Mouse (Mus musculus) lung, adult 18-20 months (tissue): ENCODE data around the gene Rpl11.
A peak's percentile ranks its signal among the peaks of the same experiment; 100 is the strongest.
"Not testable (repeated sequence)": the region's sequence is repeated elsewhere in the genome, so short reads cannot be mapped to it uniquely, and the experiment has no call there.

Source experiments
- DNase-seq, 2 experiments: peaks; one replicate each; pipeline ENCODE4 v3.0.0; 2022; ENCODE audit warnings: mixed read lengths in 2 of 2

Rpl11 gene

DNA sequence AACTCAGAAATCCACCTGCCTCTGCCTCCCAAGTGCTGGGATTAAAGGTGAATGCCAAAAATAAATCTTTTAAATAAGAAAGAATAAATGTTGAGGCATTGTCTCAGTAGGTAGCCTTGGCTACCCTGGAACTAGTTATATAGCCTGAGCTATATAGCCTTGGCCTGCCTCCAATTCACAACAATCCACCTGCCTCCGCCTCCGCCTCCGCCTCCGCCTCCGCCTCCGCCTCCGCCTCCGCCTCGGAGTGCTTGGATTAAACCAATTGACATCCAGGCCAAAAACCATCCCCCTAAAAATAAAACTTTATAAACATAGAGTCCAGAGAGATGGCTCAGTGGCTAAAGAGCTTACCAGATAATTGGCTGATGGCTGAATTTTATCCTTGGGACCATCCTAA lies 30.3 kb downstream of the Rpl11 start:
- DNase-seq, result peak in 1 of 2 experiments; percentile 9

DNA sequence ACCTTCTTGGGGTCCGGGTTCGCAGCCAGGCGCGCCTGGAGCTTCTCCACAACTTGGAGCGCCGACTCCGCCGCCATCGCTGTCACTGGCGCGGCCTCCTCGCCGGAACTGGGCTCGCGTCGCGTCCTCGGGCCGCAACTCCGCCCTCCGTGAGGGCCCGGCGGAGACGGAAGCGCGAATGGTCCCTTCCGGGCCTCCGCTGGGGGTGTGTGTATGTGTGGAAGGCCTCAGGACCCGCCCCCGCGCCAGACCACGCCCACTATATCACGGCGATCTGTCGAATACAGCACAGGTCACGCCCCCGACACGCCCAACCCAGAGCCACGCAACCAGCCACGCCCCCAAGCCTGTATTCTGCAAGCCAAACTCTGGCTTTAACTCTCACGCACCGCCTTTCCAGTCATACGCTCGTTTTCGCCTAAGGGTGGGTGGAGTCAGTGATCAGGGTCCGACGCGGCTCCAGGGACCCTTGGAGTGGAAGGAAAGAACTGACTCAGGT lies 31.6 kb downstream of the Rpl11 start, which contains the start of gene Eloa:
TSS of gene Eloa (minus strand) at position 215 of the 499 bp plus-strand sequence.
- DNase-seq, result peak; percentile 100

DNA sequence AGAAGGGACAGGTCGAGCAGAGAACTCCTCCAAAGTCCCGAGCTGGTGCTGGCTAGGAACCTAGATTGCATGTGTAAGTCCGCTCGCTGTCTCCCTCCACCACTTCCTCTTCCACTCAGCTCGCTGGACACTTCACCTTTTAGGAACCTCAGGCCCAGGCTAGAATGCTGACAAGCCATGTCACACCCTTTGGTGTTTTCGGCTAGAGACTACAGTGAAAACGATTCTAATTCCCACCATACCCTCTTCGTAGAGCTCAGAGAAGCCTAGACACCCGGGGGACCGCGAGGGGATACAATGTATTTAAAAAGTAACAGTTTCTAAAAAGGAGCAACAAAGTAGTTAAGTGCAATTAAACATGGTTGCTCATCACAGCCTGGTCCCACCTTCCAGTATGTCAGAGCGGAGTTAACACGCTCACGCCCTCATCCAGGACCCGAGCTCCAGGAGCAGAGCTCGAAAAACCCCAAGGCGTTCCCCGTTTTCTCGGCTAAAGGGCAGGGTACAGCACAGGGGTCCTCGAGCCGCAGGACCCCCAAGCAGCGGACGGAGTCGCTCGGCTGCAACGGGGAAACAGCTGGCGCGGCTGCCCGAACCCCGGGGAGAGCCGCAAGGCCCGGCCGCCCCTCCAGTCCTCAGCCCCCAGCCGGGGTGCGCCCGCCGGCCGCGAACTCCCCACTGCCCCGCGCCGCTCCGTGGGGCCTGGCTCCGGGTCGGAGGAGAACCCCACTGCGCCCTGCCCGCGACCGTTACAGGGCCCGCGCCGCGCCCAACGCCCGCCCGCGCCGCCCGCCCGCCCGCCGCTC lies 32.3 kb downstream of the Rpl11 start:
- peak; percentile 37 to 50 for DNase-seq

DNA sequence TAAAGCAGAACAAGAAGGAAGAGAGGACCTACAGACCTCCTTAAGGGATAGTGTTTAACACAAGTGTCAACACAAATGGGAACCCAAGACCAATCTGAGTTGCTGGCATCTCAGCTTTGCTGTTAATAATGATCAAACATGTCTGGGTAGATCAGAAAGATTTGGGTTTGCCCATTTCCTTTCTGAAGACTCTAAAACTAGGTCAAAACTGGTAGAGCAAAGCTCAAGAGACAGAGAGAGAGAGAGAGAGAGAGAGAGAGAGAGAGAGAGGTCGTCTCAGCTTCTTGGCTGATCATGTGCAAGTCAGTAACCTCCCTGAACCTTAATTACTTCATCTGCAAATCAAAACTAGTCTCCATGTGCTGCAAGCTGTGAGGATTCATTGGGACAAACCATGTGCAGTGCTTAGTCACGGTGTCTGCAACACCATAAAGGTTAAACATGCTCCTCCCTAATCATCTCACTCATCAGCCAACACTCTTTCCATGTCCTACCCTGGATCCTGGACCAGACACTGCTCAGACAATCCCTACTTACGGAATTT lies 37.1 kb downstream of the Rpl11 start:
- DNase-seq, result no peak

DNA sequence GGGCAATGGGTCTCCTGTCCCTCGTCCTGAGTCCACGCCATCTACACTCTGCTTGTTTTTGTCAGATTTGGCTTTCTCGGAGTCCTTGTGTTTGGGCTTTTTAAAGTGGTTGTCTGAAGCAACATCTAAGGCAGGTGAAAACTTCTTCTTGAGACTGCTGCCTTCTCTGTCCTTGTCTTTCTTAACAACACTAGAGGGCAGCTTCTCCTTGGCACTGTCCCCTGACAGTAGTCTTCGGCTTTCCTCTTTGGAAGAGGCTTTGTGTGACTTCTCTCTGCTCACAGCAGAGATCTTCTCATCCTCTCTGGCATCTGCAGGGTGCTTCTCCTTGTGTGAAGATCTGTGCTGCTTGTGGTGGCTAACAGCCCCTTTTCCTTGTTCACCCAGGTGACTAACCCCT lies 42.6 kb downstream of the Rpl11 start:
- DNase-seq, result no peak

DNA sequence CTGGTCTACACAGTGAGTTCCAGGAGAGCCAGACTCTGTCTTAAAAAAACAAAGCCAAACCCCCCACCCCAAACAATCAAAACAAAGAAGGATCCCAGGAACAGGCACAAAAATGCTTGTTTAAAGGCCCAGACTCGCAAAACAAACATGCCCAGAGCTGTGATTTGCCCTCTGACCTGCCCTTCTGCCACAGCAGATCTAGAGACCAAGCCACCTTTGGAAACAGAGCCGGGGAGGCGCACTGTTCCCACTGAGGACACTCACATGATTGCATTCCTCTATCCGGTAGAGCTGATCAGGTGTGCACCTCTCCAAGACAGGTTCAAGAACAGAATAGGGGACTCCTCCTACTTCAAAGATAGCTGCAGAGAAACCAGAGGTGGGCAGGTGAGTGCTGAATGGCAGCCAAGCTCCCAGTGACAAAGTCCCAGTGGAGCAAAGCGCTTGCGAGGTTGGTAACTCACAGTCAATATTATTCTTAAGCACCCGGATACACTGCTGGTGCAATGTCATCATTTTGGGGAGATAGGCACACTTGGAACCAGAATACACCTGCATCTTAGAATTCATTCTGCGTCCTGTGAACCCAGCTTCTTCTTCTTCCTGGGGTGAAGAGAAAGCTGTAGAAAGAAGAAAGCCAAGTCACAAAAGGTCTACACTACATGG lies 44.3 kb downstream of the Rpl11 start:
- DNase-seq, result no peak

DNA sequence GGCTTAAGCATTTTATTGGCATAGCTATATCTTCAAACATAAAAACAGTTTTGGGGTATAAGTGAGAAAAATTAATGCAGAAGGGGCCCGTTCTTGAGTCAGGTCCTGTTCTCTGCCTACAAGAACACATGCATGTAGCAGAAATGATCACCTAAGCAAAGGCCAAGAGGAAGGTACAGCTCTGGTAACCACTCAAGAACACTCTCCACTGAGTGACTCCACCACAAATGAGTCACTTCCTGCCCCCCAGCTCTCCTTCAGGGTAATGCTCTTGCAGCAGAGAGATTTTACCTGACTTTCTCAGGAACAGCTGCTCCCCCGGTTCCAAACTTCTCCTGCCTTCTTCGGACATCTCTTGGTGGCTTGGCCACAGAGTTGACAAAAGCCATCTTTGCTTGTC lies 46.4 kb downstream of the Rpl11 start:
- DNase-seq, result peak in 1 of 2 experiments; percentile 28

DNA sequence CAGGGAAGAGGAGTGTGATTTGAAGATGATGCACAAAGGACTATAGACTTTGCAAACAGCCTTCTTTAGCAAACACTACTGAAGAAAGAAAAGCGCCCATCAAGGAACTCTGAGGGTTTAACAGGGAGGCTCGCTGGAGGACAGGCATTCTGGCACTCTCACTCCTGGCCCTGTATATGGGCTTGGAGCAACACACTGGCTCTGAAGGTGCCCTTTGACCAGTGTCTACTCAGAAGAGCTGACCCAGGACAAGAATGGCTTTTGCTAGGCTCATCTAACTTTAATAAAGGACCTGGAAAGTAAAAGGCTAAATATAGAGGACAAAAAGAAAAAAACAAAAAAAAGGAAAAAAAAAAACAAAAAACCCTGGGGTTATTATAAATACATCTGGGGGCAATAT lies 48.3 kb downstream of the Rpl11 start:
- DNase-seq, result no peak

DNA sequence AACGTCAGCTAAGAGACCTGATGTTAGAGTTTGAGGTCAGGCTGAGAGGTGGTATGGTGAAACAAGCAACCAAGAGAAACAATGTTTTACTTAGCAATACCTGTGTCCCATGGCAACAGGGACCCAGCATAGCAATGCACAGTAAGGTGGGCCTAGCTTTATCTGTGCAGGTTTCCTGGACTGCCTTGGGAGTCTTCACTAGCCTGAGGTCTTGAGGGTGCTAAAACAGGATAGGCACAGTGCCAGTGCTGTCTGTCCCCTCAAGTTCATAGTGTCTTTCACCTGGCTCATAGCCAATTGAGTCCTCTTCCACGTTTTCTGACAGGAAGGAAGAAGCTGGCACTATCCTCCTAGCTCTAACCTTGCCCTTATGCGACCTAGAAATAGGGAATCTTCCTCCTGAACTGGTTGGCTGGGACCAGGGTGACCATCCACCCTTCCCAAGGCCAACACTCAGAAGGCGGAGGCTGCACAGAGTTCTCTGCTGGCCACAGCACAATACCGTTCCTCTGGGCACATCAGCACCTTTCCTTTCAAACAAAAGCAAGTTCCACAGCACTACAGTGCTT lies 49.0 kb downstream of the Rpl11 start:
- DNase-seq, result no peak

DNA sequence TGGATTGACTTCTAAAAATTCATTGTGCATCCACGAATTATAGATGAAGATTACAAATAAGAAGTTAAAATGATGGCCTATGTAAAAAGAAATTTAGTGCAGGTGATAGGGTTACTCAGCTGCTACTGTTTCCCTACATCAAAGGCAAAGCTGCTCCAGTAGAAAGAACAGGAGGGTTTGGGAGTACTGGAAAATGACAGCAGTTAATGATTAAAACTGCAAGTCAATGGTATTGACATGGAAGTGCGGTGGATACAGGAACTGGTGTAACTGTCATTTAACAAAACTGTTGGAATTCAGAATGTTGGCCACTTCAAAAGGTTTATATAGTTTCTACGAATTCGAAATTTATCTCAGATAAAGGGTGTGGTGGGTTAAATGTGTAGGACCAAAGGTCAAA lies 58.1 kb downstream of the Rpl11 start:
- no peak for DNase-seq

DNA sequence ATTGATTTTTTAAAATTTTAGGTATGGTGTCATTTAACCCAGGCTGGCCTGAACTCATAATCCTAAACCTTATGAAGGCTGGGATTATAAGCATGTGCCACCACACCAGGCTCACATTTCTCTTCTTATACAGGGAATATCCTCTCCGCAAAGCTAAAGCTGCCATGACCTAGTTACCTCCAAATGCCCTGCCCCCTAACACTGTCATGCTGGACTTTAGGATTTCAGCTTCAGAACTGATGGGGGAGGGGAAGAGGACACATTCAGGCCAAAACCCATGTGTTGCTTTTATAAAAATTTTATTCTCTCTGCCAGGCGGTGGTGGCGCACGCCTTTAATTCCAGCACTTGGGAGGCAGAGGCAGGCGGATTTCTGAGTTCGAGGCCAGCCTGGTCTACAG lies 59.3 kb downstream of the Rpl11 start:
- no peak for DNase-seq

DNA sequence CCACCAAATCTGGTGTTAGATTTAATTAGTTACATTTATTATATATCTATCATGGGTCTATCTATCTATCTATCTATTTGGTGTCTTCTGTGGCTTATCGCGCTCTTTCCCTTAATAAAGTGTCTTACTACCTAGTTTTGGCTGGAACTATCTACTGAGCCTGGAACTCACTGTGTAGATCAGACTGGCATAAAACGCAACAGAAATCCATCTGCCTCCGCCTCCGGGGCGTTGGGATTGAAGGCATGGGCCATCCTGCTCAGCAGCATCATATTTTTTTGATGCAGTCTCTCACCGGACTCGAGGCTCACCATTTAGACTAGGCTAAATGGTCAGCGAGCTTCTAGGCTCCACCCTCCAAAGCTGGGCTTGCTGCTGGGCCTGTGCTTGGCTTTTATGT lies 65.5 kb downstream of the Rpl11 start:
- no peak for DNase-seq

DNA sequence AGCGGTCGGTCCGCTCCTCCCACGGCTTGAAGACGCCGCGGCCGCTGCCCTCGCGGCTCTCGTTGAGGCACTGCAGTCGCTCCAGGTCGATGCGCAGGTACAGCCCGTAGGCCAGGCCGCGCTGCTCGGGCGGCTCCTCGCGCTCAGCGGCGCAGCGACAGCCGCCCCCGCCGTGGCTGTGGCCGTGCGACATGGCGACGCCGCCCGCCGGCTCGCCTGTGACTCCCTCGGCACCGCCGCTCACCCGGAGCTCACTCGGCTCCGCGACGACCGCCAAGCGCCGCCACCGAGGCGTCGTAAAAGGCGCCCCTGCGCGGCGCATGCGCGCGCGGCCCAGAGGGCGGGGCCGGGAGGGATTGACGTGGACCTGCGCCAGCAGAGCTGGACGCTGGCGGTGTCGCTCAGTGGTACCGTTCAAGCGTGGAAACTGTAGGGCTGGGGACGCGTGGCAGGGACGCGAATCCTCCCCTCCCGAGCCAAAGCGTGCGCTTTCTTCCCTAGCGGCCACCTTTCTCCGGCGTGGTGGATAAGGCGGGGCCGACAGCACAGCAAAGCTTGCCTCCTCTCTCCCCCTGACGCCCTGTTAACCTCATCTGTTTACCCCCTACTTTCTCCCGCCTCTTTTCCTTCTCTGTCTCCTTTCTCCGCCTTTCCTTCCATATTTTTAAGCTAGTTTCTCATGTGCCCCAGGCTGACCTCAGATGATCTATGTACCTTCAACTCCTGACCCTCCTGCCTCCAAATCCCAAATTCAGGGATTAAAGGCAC lies 66.1 kb downstream of the Rpl11 start, which contains the start of gene Pithd1:
TSS of gene Pithd1 (minus strand) at position 322 of the 768 bp plus-strand sequence.
- DNase-seq, result peak; percentile 91 to 93

DNA sequence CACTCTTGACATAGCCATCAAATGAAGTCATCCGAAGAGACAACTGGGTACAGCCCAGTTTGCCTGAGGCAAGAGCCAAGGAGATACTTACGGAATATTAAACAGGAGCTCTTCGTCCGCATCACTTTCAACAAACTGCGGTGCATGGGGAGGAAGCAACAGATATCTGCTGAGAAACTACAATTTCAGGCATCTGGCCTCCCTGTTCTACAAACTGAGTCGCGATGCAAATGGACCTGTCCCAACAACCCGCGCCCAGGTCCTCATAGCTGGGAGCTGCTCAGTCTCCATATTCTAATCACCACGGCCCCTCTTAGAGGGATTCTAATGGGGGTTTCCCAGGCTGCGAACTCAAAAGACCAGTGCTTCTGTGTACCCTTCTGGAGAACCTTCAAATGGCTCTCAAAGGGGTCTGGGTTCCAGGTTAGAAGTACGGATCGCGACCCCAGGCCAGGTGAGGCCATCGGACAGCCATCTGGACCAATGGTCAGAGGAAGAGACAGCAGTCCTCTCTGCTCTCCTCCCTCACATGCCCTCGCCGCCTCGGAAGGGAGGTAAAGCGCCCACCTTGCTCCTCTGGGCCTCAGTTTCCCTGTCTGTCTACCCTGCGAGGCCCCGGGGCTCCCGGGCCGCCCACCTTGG lies 66.8 kb downstream of the Rpl11 start:
- DNase-seq, result no peak

DNA sequence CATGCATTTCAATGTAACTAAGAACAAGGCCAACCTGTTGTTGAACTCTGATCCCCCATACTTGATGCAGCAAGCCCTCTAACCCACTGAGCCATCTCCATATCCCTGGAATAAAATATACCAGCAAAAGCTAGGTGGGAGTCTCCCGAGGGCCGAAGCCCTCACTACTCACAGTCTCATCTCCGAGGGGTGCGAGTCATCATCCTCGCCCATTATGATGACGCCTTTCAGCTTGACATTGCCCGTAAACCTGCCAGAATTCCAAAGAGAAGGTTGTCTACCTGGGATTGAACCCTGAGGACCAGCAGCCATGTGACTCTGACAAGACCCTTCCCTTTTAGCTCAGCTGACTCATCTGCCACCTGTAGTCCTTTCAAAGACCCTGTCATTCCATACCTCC lies 67.5 kb downstream of the Rpl11 start:
- DNase-seq, result no peak

DNA sequence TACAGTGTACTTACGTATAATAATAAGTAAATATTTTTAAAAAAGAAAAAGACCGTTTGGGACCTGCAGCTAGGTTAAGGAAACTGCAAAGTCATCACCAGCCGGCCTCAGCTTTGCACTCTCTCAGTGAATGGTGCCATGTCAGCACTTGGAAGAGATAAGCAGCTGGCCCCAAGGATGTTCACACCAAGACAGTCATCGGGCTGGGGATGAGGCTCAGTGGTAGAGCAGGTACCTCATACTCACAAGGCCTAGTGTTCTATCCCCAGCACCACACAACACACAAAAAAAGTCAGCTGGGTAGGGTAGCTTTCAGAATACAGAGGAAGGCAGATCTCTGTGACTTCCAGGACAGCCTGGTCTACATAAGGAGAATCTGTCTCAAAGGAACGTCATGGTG lies 68.0 kb downstream of the Rpl11 start:
- no peak for DNase-seq

DNA sequence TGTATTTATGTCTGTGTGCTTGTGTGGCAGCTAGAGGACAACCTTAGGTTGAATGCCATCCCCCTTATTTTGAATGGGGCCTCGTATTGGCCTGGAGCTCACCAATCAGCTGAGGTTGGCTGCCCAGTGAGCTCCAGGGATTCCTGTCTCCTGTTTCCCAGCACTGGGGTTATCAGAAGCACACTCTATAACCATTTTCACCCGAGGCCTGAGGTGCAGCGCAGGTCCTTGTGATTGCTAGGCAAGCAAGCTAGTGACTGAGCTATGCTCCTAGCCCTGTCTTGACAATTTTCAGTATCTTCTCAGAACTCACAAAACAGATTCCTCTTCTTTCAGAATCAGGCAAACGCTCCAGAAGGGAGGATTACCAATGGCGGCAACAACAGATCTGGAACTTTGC lies 68.7 kb downstream of the Rpl11 start:
- no peak for DNase-seq

DNA sequence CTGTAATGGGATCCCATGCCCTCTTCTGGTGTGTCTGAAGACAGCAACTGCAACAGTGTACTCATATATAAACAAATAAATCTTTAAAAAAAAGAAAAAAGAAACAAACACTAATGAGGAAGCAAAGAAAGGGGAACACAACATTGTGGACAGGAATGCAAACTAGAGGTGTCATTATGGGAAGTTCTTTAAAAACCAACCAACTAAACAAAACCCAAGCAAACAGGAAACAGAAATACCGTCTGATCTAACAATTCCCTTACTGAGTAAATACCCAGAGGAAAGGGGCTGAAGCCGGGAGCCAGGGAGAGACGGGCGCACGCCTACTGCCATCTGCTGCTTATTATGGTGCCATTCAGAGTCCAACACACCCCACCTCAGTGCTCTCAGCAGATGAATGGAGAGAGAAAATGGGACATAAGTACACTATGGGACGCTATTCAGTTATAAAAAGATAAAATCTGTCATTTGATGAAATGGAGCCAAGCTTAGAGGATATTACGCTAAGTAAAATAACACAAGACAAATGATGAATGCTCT lies 71.6 kb downstream of the Rpl11 start:
- DNase-seq, result no peak

DNA sequence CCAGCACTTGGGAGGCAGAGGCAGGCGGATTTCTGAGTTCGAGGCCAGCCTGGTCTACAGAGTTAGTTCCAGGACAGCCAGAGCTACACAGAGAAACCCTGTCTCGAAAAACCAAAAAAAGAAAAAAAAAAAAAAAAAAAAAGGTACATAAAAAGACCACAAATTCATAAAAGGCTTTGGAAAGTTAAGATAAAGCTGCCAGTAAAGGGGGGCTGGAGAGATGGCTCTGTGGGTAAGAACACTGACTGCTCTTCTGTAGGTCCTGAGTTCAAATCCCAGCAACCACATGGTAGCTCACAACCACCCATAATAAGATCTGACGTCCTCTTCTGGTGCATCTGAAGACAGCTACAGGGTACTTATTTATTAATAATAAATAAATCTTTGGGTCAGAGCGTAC lies 73.0 kb downstream of the Rpl11 start:
- not testable (repeated sequence) for DNase-seq
